Mouse (Mus musculus) adrenal gland, postnatal 0 days (tissue): Measurements from ENCODE around the gene Atcay. TPM values are rescaled to one million over a fixed set of nuclear protein-coding genes. Genes with fewer than 3 reads are reported as not detected.

Experiments used
- microRNA-seq: library from miRNA; unstranded; fragments of <30 nt; microRNA quantifications from one replicate; pipeline ENCODE4, GENCODE M21; 2016; ENCODE audit warnings: borderline replicate concordance; ENCODE audit not compliant: insufficient number of aligned reads
- polyA plus RNA-seq: library from polyadenylated mRNA; unstranded; fragments of >200 nt; fragmentation: Nextera tagmentation; extraction: Ambion mirVana; gene quantifications from 2 replicates; pipeline ENCODE4 v1.2.1, GENCODE M21; 2015

The Atcay gene
- 2.4 and 8.1 TPM in 2 replicates for polyA plus RNA-seq

GRCm38 (mm10) chr10:81230438-81231332 is at the start of gene Atcay:
Gene Atcay, minus strand, starts transcription at chr10:81230833.

GRCm38 (mm10) chr10:81266211-81267105 is 35.8 kb upstream of the Atcay start, which contains the start of the genes Mrpl54 and Apba3:
Gene Mrpl54, minus strand, starts transcription at chr10:81266934.
Gene Apba3, plus strand, starts transcription at chr10:81266960.

GRCm38 (mm10) chr10:81252424-81253419 is 22.1 kb upstream of the Atcay start, which contains the start of gene Matk:
Gene Matk, plus strand, starts transcription at chr10:81252935.

GRCm38 (mm10) chr10:81232580-81233225 is 2.1 kb upstream of the Atcay start, which contains the start of gene Zfr2:
Gene Zfr2, plus strand, starts transcription at chr10:81233155.

GRCm38 (mm10) chr10:81201807-81202758 is 28.6 kb downstream of the Atcay start, which contains the start of gene Nmrk2:
Gene Nmrk2, minus strand, starts transcription at chr10:81202051.

GRCm38 (mm10) chr10:81183805-81184204 is 46.8 kb downstream of the Atcay start, which contains the start of gene 4930442H23Rik:
Gene 4930442H23Rik, minus strand, starts transcription at chr10:81183849.

GRCm38 (mm10) chr10:81182336-81183333 is 48.0 kb downstream of the Atcay start, which contains the start of gene Dapk3:
Gene Dapk3, plus strand, starts transcription at chr10:81183005.

GRCm38 (mm10) chr10:81176466-81177271 is 54.0 kb downstream of the Atcay start, which contains the start of gene Eef2:
Gene Eef2, plus strand, starts transcription at chr10:81176631.

GRCm38 (mm10) chr10:81167200-81168086 is 63.2 kb downstream of the Atcay start, which contains the start of gene Pias4:
Gene Pias4, minus strand, starts transcription at chr10:81167923.

Small RNAs within 50 kb of the gene (microRNA-seq; reads per million reads assigned to microRNA genes)
- 7.0 reads per million, percentile 10 among the genes with 10 or more reads in this experiment for gene Mir3057

Other genes with a start within 250 kb of the Atcay start
- 2.3 and 3.8 TPM in 2 replicates for gene Gng7, start 215.9 kb downstream of the Atcay start, polyA plus RNA-seq
- 1.9 and 4.9 TPM in 2 replicates for gene Diras1, start 205.2 kb downstream of the Atcay start, polyA plus RNA-seq
- gene Slc39a3, start 193.4 kb downstream of the Atcay start, polyA plus RNA-seq = 18.7 and 24.7 TPM in 2 replicates
- 110 and 143 TPM in 2 replicates for gene Sgta, start 170.7 kb downstream of the Atcay start, polyA plus RNA-seq
- gene Thop1, start 160.8 kb downstream of the Atcay start, polyA plus RNA-seq = 22.1 and 33.3 TPM in 2 replicates
- 6.4 and 8.8 TPM in 2 replicates for gene Creb3l3, start 132.0 kb downstream of the Atcay start, polyA plus RNA-seq
- 101 and 150 TPM in 2 replicates for gene Map2k2, start 124.9 kb downstream of the Atcay start, polyA plus RNA-seq
- 38.3 and 48.5 TPM in 2 replicates for gene Zbtb7a, start 95.6 kb downstream of the Atcay start, polyA plus RNA-seq
- 15.5 and 24.7 TPM in 2 replicates for gene Pias4, start 62.9 kb downstream of the Atcay start, polyA plus RNA-seq
- gene Eef2, start 54.2 kb downstream of the Atcay start, polyA plus RNA-seq = 323 and 361 TPM in 2 replicates
- gene Dapk3, start 47.8 kb downstream of the Atcay start, polyA plus RNA-seq = 45.5 and 58.7 TPM in 2 replicates
- 0.16 TPM in 1 of 2 replicates, not detected in the other for gene 4930442H23Rik, start 47.0 kb downstream of the Atcay start, polyA plus RNA-seq
- gene Nmrk2, start 28.8 kb downstream of the Atcay start, polyA plus RNA-seq = 0.13 TPM in 1 of 2 replicates, not detected in the other
- gene Zfr2, start 2.3 kb upstream of the Atcay start, polyA plus RNA-seq = 5.5 and 7.2 TPM in 2 replicates
- 1.5 and 1.8 TPM in 2 replicates for gene Matk, start 22.1 kb upstream of the Atcay start, polyA plus RNA-seq
- gene Mrpl54, start 36.1 kb upstream of the Atcay start, polyA plus RNA-seq = 257 and 299 TPM in 2 replicates
- 29.0 and 34.3 TPM in 2 replicates for gene Apba3, start 36.1 kb upstream of the Atcay start, polyA plus RNA-seq
- 0.76 and 1.2 TPM in 2 replicates for gene Tjp3, start 60.7 kb upstream of the Atcay start, polyA plus RNA-seq
- gene Pip5k1c, start 62.1 kb upstream of the Atcay start, polyA plus RNA-seq = 29.5 and 37.8 TPM in 2 replicates
- gene Cactin, start 90.3 kb upstream of the Atcay start, polyA plus RNA-seq = 17.8 and 25.6 TPM in 2 replicates
- gene Tbxa2r, start 97.9 kb upstream of the Atcay start, polyA plus RNA-seq = 28.4 and 31.0 TPM in 2 replicates
- gene Gipc3, start 112.4 kb upstream of the Atcay start, polyA plus RNA-seq = 0.11 and 0.12 TPM in 2 replicates
- 59.6 and 78.9 TPM in 2 replicates for gene Hmg20b, start 119.6 kb upstream of the Atcay start, polyA plus RNA-seq
- 8.9 and 10.3 TPM in 2 replicates for gene Mfsd12, start 126.7 kb upstream of the Atcay start, polyA plus RNA-seq
- gene 4930404N11Rik, start 135.0 kb upstream of the Atcay start, polyA plus RNA-seq = 0.95 and 2.1 TPM in 2 replicates
- gene Fzr1, start 147.7 kb upstream of the Atcay start, polyA plus RNA-seq = 42.1 and 63.2 TPM in 2 replicates
- gene Dohh, start 153.6 kb upstream of the Atcay start, polyA plus RNA-seq = 62.7 and 76.5 TPM in 2 replicates
- 1.4 and 3.0 TPM in 2 replicates for gene Gm48551, start 153.6 kb upstream of the Atcay start, polyA plus RNA-seq
- 0.77 and 1.2 TPM in 2 replicates for gene Gm48552, start 158.2 kb upstream of the Atcay start, polyA plus RNA-seq
- 3.3 and 8.2 TPM in 2 replicates for gene Smim24, start 162.2 kb upstream of the Atcay start, polyA plus RNA-seq
- 65.6 and 73.8 TPM in 2 replicates for gene Nfic, start 224.8 kb upstream of the Atcay start, polyA plus RNA-seq